Mouse (Mus musculus) hindlimb bud, embryonic 11.5 days (tissue): ENCODE data around the gene Bsx.

Experiments used
- DNase-seq: peaks from one replicate; pipeline ENCODE4 v3.0.0-alpha.2; 2012; ENCODE audit warnings: low read depth, low spot score; ENCODE audit errors: extremely low spot score

The Bsx gene

GRCm38 (mm10) chr9:40889389-40889788, 15.5 kb downstream of the Bsx start:
- DNase-seq, result no peak

GRCm38 (mm10) chr9:40892456-40892855, 18.5 kb downstream of the Bsx start:
- DNase-seq, result no peak

- no peak for DNase-seq
These were observed 33.5 kb downstream of the Bsx start for GRCm38 (mm10) chr9:40907413-40907812.

- DNase-seq, result no peak
These were observed 34.5 kb downstream of the Bsx start for GRCm38 (mm10) chr9:40908411-40908810.

- DNase-seq, result no peak
These were observed 35.0 kb downstream of the Bsx start for GRCm38 (mm10) chr9:40908915-40909314.

- DNase-seq, result no peak
These were observed 44.1 kb downstream of the Bsx start for GRCm38 (mm10) chr9:40917871-40918613.

- no peak for DNase-seq
These were observed 53.5 kb downstream of the Bsx start for GRCm38 (mm10) chr9:40927351-40927980.
